Comparison of ENCODE assay signal across 8 mouse cellular contexts in the genomic region with DNA sequence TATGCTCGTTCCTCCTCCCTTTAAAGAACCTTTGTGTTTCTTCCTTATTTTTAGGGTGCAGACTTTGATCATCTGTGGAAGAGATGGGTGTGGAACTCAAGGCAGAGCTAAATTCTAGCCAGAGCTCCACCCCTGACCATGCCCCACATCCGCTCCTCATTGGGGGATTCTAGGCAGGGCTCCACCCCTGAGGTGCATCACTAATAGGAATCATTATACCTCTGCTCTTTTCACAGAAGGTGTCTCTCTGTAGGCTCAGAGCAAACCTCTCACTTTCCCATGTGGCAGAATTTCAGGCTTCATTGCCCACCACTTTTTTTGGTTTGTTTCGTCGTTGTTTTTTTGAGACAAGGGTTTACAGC. TPM values are rescaled to one million over a fixed set of nuclear protein-coding genes. Genes with fewer than 3 reads are reported as not detected.
DNase-seq lines count a peak whose midpoint lies in the region; ATAC-seq and TF ChIP-seq lines count a peak whose summit lies in the region.

No protein-coding gene starts in this region.

- no peaks in the 10 kb centered on the region for H3K36me3 ChIP-seq in heart, embryonic 14.5 days (ENCODE audit: control insufficient read depth, insufficient read depth, low read length)
- H3K36me3 ChIP-seq in embryonic facial prominence, embryonic 14.5 days (ENCODE audit: control insufficient read depth, insufficient read depth, low read length) = no peaks in the 10 kb centered on the region
- no peaks in the 10 kb centered on the region for H3K36me3 ChIP-seq in liver, postnatal 0 days (replicated peaks; ENCODE audit: insufficient read depth, low read length)

- TF ChIP-seq EP300 in liver, postnatal 0 days (IDR thresholded peaks at IDR 0.05; ENCODE audit: low read depth) = no peak

- no peak for DNase-seq in heart, postnatal 14 days
- peak; percentile 87 for DNase-seq in CD4-positive helper T cell, adult 2 months (ENCODE audit: low read depth, low spot score)
- no peak for DNase-seq in embryonic facial prominence, embryonic 14.5 days (ENCODE audit: low spot score)
- no peak for DNase-seq in liver, postnatal 0 days
- DNase-seq in embryo, embryonic 11 days = no peak
- no peak for DNase-seq in embryo, embryonic 10 days (ENCODE audit: low spot score)
- DNase-seq in ovary, postnatal 14 days (ENCODE audit: low spot score) = no peak

- TF ChIP-seq CTCF in liver, postnatal 0 days (IDR thresholded peaks at IDR 0.05; ENCODE audit: low read depth) = no peak

- no peaks in the 10 kb centered on the region for H3K9me3 ChIP-seq in heart, embryonic 14.5 days (ENCODE audit: control insufficient read depth, low read length)
- no peaks in the 10 kb centered on the region for H3K9me3 ChIP-seq in embryonic facial prominence, embryonic 14.5 days (ENCODE audit: control insufficient read depth, low read length)
- H3K9me3 ChIP-seq in liver, postnatal 0 days (ENCODE audit: low read length) = no peaks in the 10 kb centered on the region

- no peak for ATAC-seq in heart, embryonic 14.5 days (ENCODE audit: insufficient number of reproducible peaks, insufficient read depth, low FRiP score, low read depth)
- ATAC-seq in embryonic facial prominence, embryonic 14.5 days (ENCODE audit: low read depth) = no peak
- ATAC-seq in liver, postnatal 0 days = 0 out of 2 replicates have a peak, but pooled peaks have one; percentile 18

- intact Hi-C loops in heart, postnatal 14 days (cut with DNase I) = loop anchor here (1.0 to 5.0 kb wide), 2 partner anchors 26 to 37 kb away; partner anchors contain the start of gene Csnk1g2

- H3K4me2 ChIP-seq in heart, embryonic 14.5 days (ENCODE audit: low read length) = peak overlapping the region; percentile 47; the same call in 1 of the 2 replicates
- H3K4me2 ChIP-seq in embryonic facial prominence, embryonic 14.5 days (ENCODE audit: low read depth, low read length) = peak overlapping the region; percentile 33; the same call in 1 of the 2 replicates
- H3K4me2 ChIP-seq in liver, postnatal 0 days (ENCODE audit: low read depth, low read length) = peak overlapping the region; percentile 65

- peak overlapping the region; percentile 51; the same call in 1 of the 2 replicates for H3K9ac ChIP-seq in heart, embryonic 14.5 days (ENCODE audit: low read length)
- H3K9ac ChIP-seq in embryonic facial prominence, embryonic 14.5 days (ENCODE audit: low read depth, low read length) = no peak overlapping the region
- H3K9ac ChIP-seq in liver, postnatal 0 days (replicated peaks) = 0 out of 2 replicates have a peak overlapping the region, but pooled peaks have one; percentile 1

- WGBS in heart, embryonic 14.5 days = 65% methylated on average over 4 of the region's 4 CpGs
- WGBS in embryonic facial prominence, embryonic 14.5 days = 63% methylated on average over 4 of the region's 4 CpGs
- 47% methylated on average over 4 of the region's 4 CpGs for WGBS in liver, postnatal 0 days (ENCODE audit: insufficient replicate concordance)

- no peak overlapping the region for H3K27ac ChIP-seq in heart, embryonic 14.5 days (replicated peaks in 1 of 2; ENCODE audit: control insufficient read depth in 1 of 2, insufficient read depth in 1 of 2, low read depth in 2 of 2, low read length in 2 of 2)
- H3K27ac ChIP-seq in embryonic facial prominence, embryonic 14.5 days (replicated peaks; ENCODE audit: low read depth, low read length) = peak overlapping the region; percentile 44; the same call in 1 of the 2 replicates
- peak overlapping the region; percentile 67 for H3K27ac ChIP-seq in liver, postnatal 0 days (ENCODE audit: low read depth)

- H3K4me1 ChIP-seq in heart, embryonic 14.5 days (ENCODE audit: control insufficient read depth in 2 of 2, insufficient read depth in 2 of 2, low read length in 2 of 2) = peaks cover 18 to 34% of the 10 kb centered on the region in 2 experiments
- H3K4me1 ChIP-seq in embryonic facial prominence, embryonic 14.5 days (ENCODE audit: control insufficient read depth, insufficient read depth, low read length) = peaks cover 17% of the 10 kb centered on the region
- H3K4me1 ChIP-seq in liver, postnatal 0 days (ENCODE audit: insufficient read depth) = peaks cover 41% of the 10 kb centered on the region

- no peak overlapping the region for H3K4me3 ChIP-seq in heart, embryonic 14.5 days (ENCODE audit: control insufficient read depth in 1 of 2, insufficient read depth in 1 of 2, low read depth in 1 of 2, low read length in 2 of 2)
- H3K4me3 ChIP-seq in embryonic facial prominence, embryonic 14.5 days (ENCODE audit: low read depth, low read length) = 0 out of 2 replicates have a peak overlapping the region, but pooled peaks have one; percentile 18
- no peak overlapping the region; the same call in 1 of the 2 replicates for H3K4me3 ChIP-seq in liver, postnatal 0 days (ENCODE audit: low read depth, low read length)

- H3K27me3 ChIP-seq in heart, embryonic 14.5 days (ENCODE audit: control insufficient read depth, insufficient read depth, low read length) = no peaks in the 10 kb centered on the region
- no peaks in the 10 kb centered on the region for H3K27me3 ChIP-seq in embryonic facial prominence, embryonic 14.5 days (replicated peaks; ENCODE audit: control insufficient read depth, insufficient read depth, low read length)
- H3K27me3 ChIP-seq in liver, postnatal 0 days (ENCODE audit: insufficient read depth, low read length) = no peaks in the 10 kb centered on the region

RNA-seq across cellular contexts. Expression of gene Btbd2, which starts 2.0 kb away (rescaled TPM):
- polyA plus RNA-seq in heart, embryonic 14.5 days (2014; fragmentation: Nextera tagmentation; extraction: Ambion mirVana) = 49.4 and 53.8 TPM in 2 replicates
- total RNA-seq in heart, postnatal 14 days (2021) = 10 to 100 TPM; 40.6 to 41.9 TPM
- polyA plus RNA-seq in embryonic facial prominence, embryonic 14.5 days (2014; fragmentation: Nextera tagmentation; extraction: Ambion mirVana) = 71.6 and 81.2 TPM in 2 replicates
- polyA plus RNA-seq in liver, postnatal 0 days (2015; fragmentation: Nextera tagmentation; extraction: Ambion mirVana) = 10.7 and 11.5 TPM in 2 replicates

RNA-seq across cellular contexts. Expression of gene Mknk2, which starts 19.1 kb away (rescaled TPM):
- polyA plus RNA-seq in heart, embryonic 14.5 days (2014; fragmentation: Nextera tagmentation; extraction: Ambion mirVana) = 69.5 and 82.7 TPM in 2 replicates
- total RNA-seq in heart, postnatal 14 days (2021) = 100 to 1,000 TPM; 166 to 169 TPM
- polyA plus RNA-seq in embryonic facial prominence, embryonic 14.5 days (2014; fragmentation: Nextera tagmentation; extraction: Ambion mirVana) = 84.6 and 86.7 TPM in 2 replicates
- polyA plus RNA-seq in liver, postnatal 0 days (2015; fragmentation: Nextera tagmentation; extraction: Ambion mirVana) = 45.8 and 46.1 TPM in 2 replicates

RNA-seq across cellular contexts. Expression of gene Csnk1g2, which starts 36.2 kb away (rescaled TPM):
- 64.8 and 65.0 TPM in 2 replicates for polyA plus RNA-seq in heart, embryonic 14.5 days (2014; fragmentation: Nextera tagmentation; extraction: Ambion mirVana)
- 100 to 1,000 TPM; 123 to 131 TPM for total RNA-seq in heart, postnatal 14 days (2021)
- 104 and 125 TPM in 2 replicates for polyA plus RNA-seq in embryonic facial prominence, embryonic 14.5 days (2014; fragmentation: Nextera tagmentation; extraction: Ambion mirVana)
- polyA plus RNA-seq in liver, postnatal 0 days (2015; fragmentation: Nextera tagmentation; extraction: Ambion mirVana) = 41.4 and 45.8 TPM in 2 replicates

RNA-seq across cellular contexts. Expression of gene Mob3a, which starts 43.0 kb away (rescaled TPM):
- polyA plus RNA-seq in heart, embryonic 14.5 days (2014; fragmentation: Nextera tagmentation; extraction: Ambion mirVana) = 19.1 and 22.3 TPM in 2 replicates
- total RNA-seq in heart, postnatal 14 days (2021) = 10 to 100 TPM in 1 of 2 experiments, 1 to 10 TPM in 1; 7.0 to 11.4 TPM
- 31.2 and 37.0 TPM in 2 replicates for polyA plus RNA-seq in embryonic facial prominence, embryonic 14.5 days (2014; fragmentation: Nextera tagmentation; extraction: Ambion mirVana)
- polyA plus RNA-seq in liver, postnatal 0 days (2015; fragmentation: Nextera tagmentation; extraction: Ambion mirVana) = 14.7 and 17.3 TPM in 2 replicates

RNA-seq across cellular contexts. Expression of gene Izumo4, which starts 43.2 kb away (rescaled TPM):
- polyA plus RNA-seq in heart, embryonic 14.5 days (2014; fragmentation: Nextera tagmentation; extraction: Ambion mirVana) = 3.5 and 7.0 TPM in 2 replicates
- 1 to 10 TPM; 4.5 to 4.9 TPM for total RNA-seq in heart, postnatal 14 days (2021)
- polyA plus RNA-seq in embryonic facial prominence, embryonic 14.5 days (2014; fragmentation: Nextera tagmentation; extraction: Ambion mirVana) = 10.3 and 14.4 TPM in 2 replicates
- 7.9 and 10.4 TPM in 2 replicates for polyA plus RNA-seq in liver, postnatal 0 days (2015; fragmentation: Nextera tagmentation; extraction: Ambion mirVana)

Comparison
In these comparisons a context has a peak if more than half of its experiments do, and no peak if none do; other contexts are left out.
1. H3K27ac ChIP-seq: peak in embryonic facial prominence, embryonic 14.5 days (single experiment) and liver, postnatal 0 days (single experiment); none in heart, embryonic 14.5 days (0 of 2).
2. Peak in every context shown above with its lines, with median percentiles within 50 percentile points of each other: H3K4me2 ChIP-seq.